Mouse (Mus musculus): ENCODE data around the gene Rasgrf2. TPM values are rescaled to one million over a fixed set of nuclear protein-coding genes. Genes with fewer than 3 reads are reported as not detected.

Gene Rasgrf2
- 6.2 and 7.3 TPM in 2 replicates for polyA plus RNA-seq (2012; rRNA removed; ENCODE audit: low replicate concordance)

GRCm38 (mm10) chr13:92131384-92132150, at the start of gene Rasgrf2:
Rasgrf2 (minus strand) TSS chr13:92131656.

DNA sequence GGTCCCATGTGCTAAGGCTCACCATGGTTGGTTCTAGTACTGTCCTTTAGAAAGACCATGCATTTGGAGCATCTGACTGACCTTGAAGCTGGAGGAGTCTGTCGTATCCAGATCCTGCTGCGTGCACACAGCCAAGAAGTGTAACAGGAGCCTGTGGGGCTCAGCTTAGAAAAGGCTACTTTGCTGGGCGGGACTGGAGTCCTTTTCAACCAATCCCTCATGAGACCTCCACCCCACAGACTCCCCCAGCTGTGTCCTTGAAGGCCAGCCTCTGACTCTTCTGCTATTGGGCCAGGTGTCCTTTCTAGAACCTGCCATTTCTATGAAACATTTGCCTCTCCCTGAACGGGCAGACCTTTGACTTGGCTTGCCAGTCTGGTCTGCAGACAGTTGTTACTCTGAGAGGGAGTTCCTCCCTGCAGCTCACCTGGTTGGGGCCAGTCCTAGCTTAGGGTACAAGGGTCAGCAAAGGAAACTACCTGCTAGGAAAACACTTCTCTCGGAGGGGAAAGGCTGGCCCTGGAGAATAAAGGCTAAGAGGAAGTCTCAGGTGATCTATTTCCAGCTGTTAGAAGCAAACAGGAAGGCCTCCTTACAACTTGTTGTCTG, 254.6 kb downstream of the Rasgrf2 start, which contains the start of gene Ckmt2:
Gene Ckmt2 (minus strand): TSS at position 145 of the 609 bp plus-strand sequence.

Other genes with a start within 250 kb of the Rasgrf2 start
- gene Gm20379, start 174.3 kb upstream of the Rasgrf2 start, polyA plus RNA-seq (2012; rRNA removed; ENCODE audit: low replicate concordance) = not detected in 2 replicates
- gene Dhfr, start 223.1 kb upstream of the Rasgrf2 start, polyA plus RNA-seq (2012; rRNA removed; ENCODE audit: low replicate concordance) = 0.72 and 1.0 TPM in 2 replicates
- gene Msh3, start 223.3 kb upstream of the Rasgrf2 start, polyA plus RNA-seq (2012; rRNA removed; ENCODE audit: low replicate concordance) = 3.6 and 4.5 TPM in 2 replicates